Mouse (Mus musculus) heart, embryonic 10.5 days (tissue): ENCODE measurements around the gene Ptgdr2. TPM values are rescaled to one million over a fixed set of nuclear protein-coding genes. Genes with fewer than 3 reads are reported as not detected.

ENCODE experiments used
- DNase-seq: peaks from one replicate; pipeline ENCODE4 v3.0.0-alpha.2; 2017; ENCODE audit warnings: low spot score
- H3K27ac ChIP-seq: fragments of 300-500 bp; sonication (generic); 2 replicates; pipeline ENCODE4 v1.5.1; 2016; ENCODE audit warnings: mild to moderate bottlenecking
- H3K27me3 ChIP-seq: fragments of 300-500 bp; sonication (generic); 2 replicates; pipeline ENCODE4 v1.6.1; 2016; ENCODE audit warnings: mild to moderate bottlenecking; ENCODE audit not compliant: poor library complexity, insufficient read depth, severe bottlenecking
- H3K36me3 ChIP-seq: fragments of 300-500 bp; sonication (generic); 2 replicates; pipeline ENCODE4 v1.6.1; 2016; ENCODE audit warnings: mild to moderate bottlenecking, moderate library complexity
- H3K4me1 ChIP-seq: fragments of 300-500 bp; sonication (generic); 2 replicates; pipeline ENCODE4 v1.6.1; 2016; ENCODE audit warnings: mild to moderate bottlenecking
- H3K4me3 ChIP-seq: fragments of 300-500 bp; sonication (generic); 2 replicates; pipeline ENCODE4 v1.5.1; 2016; ENCODE audit warnings: mild to moderate bottlenecking, moderate library complexity
- H3K9me3 ChIP-seq: fragments of 300-500 bp; sonication (generic); 2 replicates; pipeline ENCODE4 v1.6.1; 2016; ENCODE audit warnings: mild to moderate bottlenecking, moderate library complexity
- WGBS: fragments of 180-500 bp; shearing (Covaris S2); methylation state at CpG from one replicate; pipeline ENCODE4 v1.1.7; 2016; 5-methylcytosine and 5-hydroxymethylcytosine counted together
- polyA plus RNA-seq: library from polyadenylated mRNA; unstranded; fragments of >200 nt; fragmentation: Nextera tagmentation; extraction: Ambion mirVana; gene quantifications from 2 replicates; pipeline ENCODE4 v1.2.1, GENCODE M21; 2016

The Ptgdr2 gene
- polyA plus RNA-seq: 0.19 and 0.30 TPM in 2 replicates

- no peak within 1 kb of the TSS for H3K27ac ChIP-seq
- H3K27me3 ChIP-seq: no peaks in the 10 kb centered on the region; the same call in 1 of the 2 replicates
Observed at GRCm38 (mm10) chr19:10937110-10937563, at the start of gene Ptgdr2. Ptgdr2 (plus strand) TSS chr19:10937160.

DNA sequence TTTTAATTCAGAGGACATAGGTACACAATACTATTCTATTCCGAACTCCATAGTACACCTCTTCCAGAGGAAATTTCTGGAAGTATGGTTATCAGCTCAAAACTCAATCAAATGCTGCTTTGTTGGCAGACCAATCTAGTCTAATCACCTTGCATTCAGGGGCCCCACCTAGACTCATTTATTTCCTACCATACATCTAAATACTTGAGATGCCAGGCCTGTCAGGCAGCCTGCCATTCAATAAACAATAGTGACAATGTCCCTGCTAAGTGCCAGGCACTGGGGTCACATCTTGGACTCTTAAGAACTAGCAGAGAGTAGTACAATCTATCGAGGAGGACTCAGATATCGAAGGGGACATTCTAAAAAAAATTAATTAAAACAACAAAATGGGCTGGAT lies 44.8 kb upstream of the Ptgdr2 start:
- 87% methylated on average over 3 of the region's 3 CpGs for WGBS
- H3K4me3 ChIP-seq: no peak overlapping the region
- H3K4me1 ChIP-seq: peaks cover 13% of the 10 kb centered on the region
- DNase-seq: no peak
- no peaks in the 10 kb centered on the region for H3K27me3 ChIP-seq
- H3K36me3 ChIP-seq: no peaks in the 10 kb centered on the region
- no peak overlapping the region for H3K27ac ChIP-seq
- no peaks in the 10 kb centered on the region for H3K9me3 ChIP-seq

More at GRCm38 (mm10) chr19:10937110-10937563, at the start of gene Ptgdr2:
- Histone ChIP-seq H3K9me3 (no peaks in the 10 kb centered on the region), H3K36me3 (peaks cover 3% of the 10 kb centered on the region), H3K4me1 (peaks cover 42% of the 10 kb centered on the region), H3K4me3 (no peak within 1 kb of the TSS)
- WGBS: 14% methylated on average over 5 of the region's 5 CpGs
- DNase-seq: no peak

DNA sequence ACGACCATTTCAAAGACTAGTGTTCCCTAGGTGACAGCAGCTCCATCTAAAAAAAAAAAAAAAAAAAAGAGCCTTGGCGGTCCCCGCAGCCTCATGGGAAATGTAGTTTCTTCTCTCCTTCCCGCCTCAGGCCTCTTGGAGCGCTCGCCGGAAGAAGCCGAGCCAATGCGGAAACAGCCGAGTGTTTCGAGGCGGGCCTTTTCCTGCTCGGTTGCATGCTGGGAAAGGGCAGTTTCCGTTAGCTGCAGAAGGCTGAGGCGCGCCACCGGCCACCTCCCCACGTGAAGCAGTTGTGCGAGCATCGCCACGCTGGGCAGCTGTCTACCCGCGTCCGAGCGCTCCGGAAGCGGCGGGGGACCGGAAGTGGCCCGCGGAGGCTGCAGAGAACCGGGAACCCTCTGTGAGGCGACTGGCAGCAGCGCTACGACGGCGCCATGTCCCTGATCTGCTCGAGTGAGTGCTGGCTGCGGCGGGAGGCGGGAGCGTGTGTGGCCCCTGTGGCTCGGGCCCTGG lies 41.9 kb upstream of the Ptgdr2 start, which contains the start of gene Prpf19:
Gene Prpf19, plus strand, starts transcription at position 216 of the 513 bp plus-strand sequence.
- Histone ChIP-seq H3K36me3 (peaks cover 29% of the 10 kb centered on the region), H3K9me3 (no peaks in the 10 kb centered on the region), H3K27ac (peak within 1 kb of the TSS; percentile 92), H3K4me3 (peak within 1 kb of the TSS; percentile 93), H3K4me1 (peaks cover 22% of the 10 kb centered on the region), H3K27me3 (no peaks in the 10 kb centered on the region)
- peak; percentile 99 for DNase-seq
- under 1% methylated on average over 43 of the region's 43 CpGs for WGBS

DNA sequence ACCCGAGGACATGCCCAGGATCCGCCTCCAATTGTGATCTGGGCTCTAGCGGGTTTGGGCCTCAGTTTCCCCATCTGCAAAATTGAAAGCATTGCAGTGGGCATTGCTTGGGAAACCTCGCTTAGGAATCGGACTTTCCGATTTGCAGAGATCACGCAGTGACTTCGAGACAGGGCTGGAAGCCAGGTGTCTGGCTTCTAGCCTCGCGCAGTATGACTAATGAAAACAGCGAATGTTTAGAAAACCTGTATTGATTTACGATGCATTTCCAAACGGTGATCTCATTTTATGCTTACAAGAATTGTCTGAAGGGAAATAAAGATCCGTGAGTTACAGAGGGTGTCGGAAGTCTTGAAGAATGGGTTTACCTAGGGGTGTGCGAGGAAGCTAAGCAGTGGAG lies 41.3 kb upstream of the Ptgdr2 start:
- Histone ChIP-seq H3K27me3 (no peaks in the 10 kb centered on the region), H3K4me1 (peaks cover 22% of the 10 kb centered on the region), H3K4me3 (peak overlapping the region; percentile 93), H3K27ac (peak overlapping the region; percentile 92), H3K36me3 (peaks cover 35% of the 10 kb centered on the region), H3K9me3 (no peaks in the 10 kb centered on the region)
- DNase-seq: no peak
- 2% methylated on average over 16 of the region's 16 CpGs for WGBS

- peak overlapping the region; percentile 59; the same call in 1 of the 2 replicates for H3K27ac ChIP-seq
- WGBS: 52% methylated on average over 7 of the region's 7 CpGs
Observed at GRCm38 (mm10) chr19:10896849-10897248, 40.1 kb upstream of the Ptgdr2 start.

DNA sequence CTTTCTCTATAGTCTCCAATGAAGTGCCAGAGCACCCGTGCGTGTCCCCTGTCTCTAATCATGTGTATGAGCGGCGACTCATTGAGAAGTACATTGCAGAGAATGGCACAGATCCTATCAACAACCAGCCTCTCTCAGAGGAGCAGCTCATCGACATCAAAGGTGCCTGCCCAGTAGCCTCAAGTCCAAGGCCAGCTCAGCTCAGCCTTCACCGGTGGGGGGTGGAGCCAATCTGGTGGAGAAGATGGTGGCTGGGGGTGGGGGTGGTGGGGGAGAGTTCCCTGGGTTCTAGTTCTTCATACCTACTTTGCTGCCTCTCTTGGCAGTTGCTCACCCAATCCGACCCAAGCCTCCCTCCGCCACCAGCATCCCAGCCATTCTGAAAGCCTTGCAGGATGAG lies 39.5 kb upstream of the Ptgdr2 start:
- Histone ChIP-seq H3K27ac (no peak overlapping the region), H3K4me1 (peaks cover 22% of the 10 kb centered on the region), H3K36me3 (peaks cover 53% of the 10 kb centered on the region), H3K9me3 (no peaks in the 10 kb centered on the region), H3K4me3 (no peak overlapping the region), H3K27me3 (no peaks in the 10 kb centered on the region)
- no peak for DNase-seq
- WGBS: 85% methylated on average over 8 of the region's 8 CpGs

More at GRCm38 (mm10) chr19:10896849-10897248, 40.1 kb upstream of the Ptgdr2 start:
- Histone ChIP-seq H3K27me3 (no peaks in the 10 kb centered on the region), H3K4me3 (peak overlapping the region; percentile 93), H3K4me1 (peaks cover 22% of the 10 kb centered on the region), H3K36me3 (peaks cover 46% of the 10 kb centered on the region), H3K9me3 (no peaks in the 10 kb centered on the region)
- DNase-seq: no peak

GRCm38 (mm10) chr19:10900315-10900714 lies 36.6 kb upstream of the Ptgdr2 start:
- no peak overlapping the region for H3K4me3 ChIP-seq
- H3K27ac ChIP-seq: no peak overlapping the region
- no peaks in the 10 kb centered on the region for H3K27me3 ChIP-seq
- WGBS: 81% methylated on average over 6 of the region's 6 CpGs
- H3K4me1 ChIP-seq: peaks cover 32% of the 10 kb centered on the region
- peaks cover 80% of the 10 kb centered on the region for H3K36me3 ChIP-seq
- no peak for DNase-seq
- no peaks in the 10 kb centered on the region for H3K9me3 ChIP-seq

- no peak overlapping the region for H3K27ac ChIP-seq
- H3K4me1 ChIP-seq: peaks cover 39% of the 10 kb centered on the region
- WGBS: 96% methylated on average over 5 of the region's 5 CpGs
- no peaks in the 10 kb centered on the region for H3K27me3 ChIP-seq
- no peak overlapping the region for H3K4me3 ChIP-seq
- H3K36me3 ChIP-seq: peaks cover 87% of the 10 kb centered on the region
- DNase-seq: no peak
- no peaks in the 10 kb centered on the region for H3K9me3 ChIP-seq
Observed at GRCm38 (mm10) chr19:10901046-10901445, 35.9 kb upstream of the Ptgdr2 start.

GRCm38 (mm10) chr19:10904512-10904911 lies 32.4 kb upstream of the Ptgdr2 start:
- Histone ChIP-seq H3K4me3 (no peak overlapping the region), H3K9me3 (no peaks in the 10 kb centered on the region), H3K36me3 (peaks cover 81% of the 10 kb centered on the region), H3K4me1 (peaks cover 44% of the 10 kb centered on the region), H3K27ac (peak overlapping the region; percentile 42; the same call in 1 of the 2 replicates), H3K27me3 (no peaks in the 10 kb centered on the region)
- no peak for DNase-seq
- 85% methylated on average over 5 of the region's 5 CpGs for WGBS

- no peak for DNase-seq
- 39% methylated on average over 7 of the region's 7 CpGs for WGBS
- H3K36me3 ChIP-seq: peaks cover 74% of the 10 kb centered on the region
- no peaks in the 10 kb centered on the region for H3K9me3 ChIP-seq
- H3K4me3 ChIP-seq: 0 out of 2 replicates have a peak overlapping the region, but pooled peaks have one; percentile 13
- peaks cover 46% of the 10 kb centered on the region for H3K4me1 ChIP-seq
- H3K27me3 ChIP-seq: no peaks in the 10 kb centered on the region
- H3K27ac ChIP-seq: peak overlapping the region; percentile 79
Observed at GRCm38 (mm10) chr19:10904927-10905727, 31.8 kb upstream of the Ptgdr2 start.

GRCm38 (mm10) chr19:10905728-10906000 lies 31.3 kb upstream of the Ptgdr2 start:
- Histone ChIP-seq H3K36me3 (peaks cover 69% of the 10 kb centered on the region), H3K27me3 (no peaks in the 10 kb centered on the region), H3K4me1 (peaks cover 46% of the 10 kb centered on the region), H3K27ac (peak overlapping the region; percentile 79), H3K9me3 (no peaks in the 10 kb centered on the region), H3K4me3 (0 out of 2 replicates have a peak overlapping the region, but pooled peaks have one; percentile 13)
- WGBS: 39% methylated on average over 5 of the region's 5 CpGs
- DNase-seq: no peak

DNA sequence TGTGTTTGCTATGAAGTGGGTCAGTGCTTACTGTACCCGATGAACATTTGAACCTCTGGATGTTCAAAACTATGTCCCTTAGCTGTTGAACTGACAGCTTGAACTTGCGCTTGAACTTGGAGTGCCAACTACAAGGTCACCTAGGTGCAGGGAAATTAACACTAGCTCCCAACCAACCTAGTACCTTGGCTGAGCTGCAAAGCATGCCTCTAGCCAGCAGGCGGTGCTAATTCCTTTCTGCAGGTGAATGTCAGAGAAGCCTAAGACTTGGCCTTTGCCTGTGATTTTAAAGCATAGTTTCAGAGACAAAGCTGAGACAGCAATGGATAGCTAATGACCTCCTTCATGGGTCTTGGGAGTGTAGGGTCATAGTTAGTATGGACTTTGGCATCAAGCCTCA lies 29.1 kb upstream of the Ptgdr2 start:
- H3K4me1 ChIP-seq: peaks cover 46% of the 10 kb centered on the region
- H3K4me3 ChIP-seq: no peak overlapping the region
- no peaks in the 10 kb centered on the region for H3K27me3 ChIP-seq
- no peak for DNase-seq
- WGBS: 48% methylated on average over 3 of the region's 3 CpGs
- H3K36me3 ChIP-seq: peaks cover 47% of the 10 kb centered on the region
- H3K27ac ChIP-seq: no peak overlapping the region
- no peaks in the 10 kb centered on the region for H3K9me3 ChIP-seq

DNA sequence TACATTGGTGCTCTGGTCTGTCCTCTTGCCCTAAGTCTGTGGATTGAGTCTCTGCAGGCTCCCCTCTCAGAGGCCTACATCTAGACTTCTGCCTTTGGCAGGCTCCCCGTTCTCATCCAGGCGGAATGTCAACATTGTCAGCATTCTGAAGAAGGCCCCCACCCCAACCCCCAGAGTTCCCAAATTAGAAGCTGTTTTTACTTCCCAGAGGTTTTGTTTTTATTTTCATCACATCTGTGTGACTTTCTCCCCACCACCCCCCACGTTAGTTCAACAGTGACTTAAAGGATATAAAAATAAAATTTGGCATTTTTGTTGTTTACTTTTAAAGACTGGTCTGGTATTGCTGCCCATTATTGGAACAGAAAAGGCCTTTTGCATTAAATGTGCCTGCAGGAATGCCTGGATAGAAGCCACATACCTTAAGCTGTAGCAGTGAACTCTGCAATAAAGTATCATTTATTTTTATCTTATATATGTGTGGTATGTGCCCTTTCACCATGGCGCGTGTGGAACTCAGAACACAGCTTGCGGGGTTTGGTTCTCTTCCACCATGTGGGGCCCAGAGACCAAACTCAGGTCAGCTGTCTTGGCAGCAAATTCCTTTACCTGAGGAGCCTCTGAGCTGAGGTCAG lies 27.8 kb upstream of the Ptgdr2 start:
- DNase-seq: no peak
- peaks cover 50% of the 10 kb centered on the region for H3K4me1 ChIP-seq
- H3K9me3 ChIP-seq: no peaks in the 10 kb centered on the region
- H3K36me3 ChIP-seq: peaks cover 35% of the 10 kb centered on the region
- no peak overlapping the region for H3K4me3 ChIP-seq
- WGBS: 52% methylated on average over 6 of the region's 6 CpGs
- no peaks in the 10 kb centered on the region for H3K27me3 ChIP-seq
- peak overlapping the region; percentile 64 for H3K27ac ChIP-seq
